Mouse (Mus musculus): ENCODE measurements at regions not wholly inside any gene's neighbourhood (a gene's known extent, or its start where the extent isn't known, plus 50 kb on each side); places are given as distances from the start of the nearest gene placed in this dataset.

DNA sequence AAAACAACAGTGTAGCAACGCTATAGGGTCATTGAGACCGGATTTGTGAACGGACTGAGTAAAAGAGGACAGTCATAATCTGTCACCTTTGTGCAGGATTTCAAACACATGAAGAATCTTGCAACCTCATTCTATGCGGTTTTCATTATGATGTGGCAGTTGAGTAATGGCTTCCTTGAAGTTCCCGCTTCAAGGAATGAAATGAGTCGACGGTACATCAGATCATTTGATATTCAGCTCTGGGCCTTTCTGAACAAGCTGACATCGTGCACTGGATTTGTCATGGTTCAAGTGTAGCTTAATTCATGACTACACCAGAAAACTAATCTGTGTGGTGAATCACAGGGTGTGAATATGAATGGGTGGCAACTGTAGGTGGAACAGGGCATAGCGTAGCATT lies 198.4 kb downstream of the Tprg start:
- TF ChIP-seq CTCF (IDR thresholded peaks at IDR 0.05; ENCODE audit: borderline replicate concordance, extremely low read depth, insufficient read depth, insufficient read length): no peak
- TF ChIP-seq POLR2A (IDR thresholded peaks at IDR 0.05; ENCODE audit: borderline replicate concordance, extremely low read depth, insufficient read depth, insufficient read length, poor library complexity, severe bottlenecking): no peak
